ENCODE assay signal across 12 mouse cellular contexts in the genomic region with DNA sequence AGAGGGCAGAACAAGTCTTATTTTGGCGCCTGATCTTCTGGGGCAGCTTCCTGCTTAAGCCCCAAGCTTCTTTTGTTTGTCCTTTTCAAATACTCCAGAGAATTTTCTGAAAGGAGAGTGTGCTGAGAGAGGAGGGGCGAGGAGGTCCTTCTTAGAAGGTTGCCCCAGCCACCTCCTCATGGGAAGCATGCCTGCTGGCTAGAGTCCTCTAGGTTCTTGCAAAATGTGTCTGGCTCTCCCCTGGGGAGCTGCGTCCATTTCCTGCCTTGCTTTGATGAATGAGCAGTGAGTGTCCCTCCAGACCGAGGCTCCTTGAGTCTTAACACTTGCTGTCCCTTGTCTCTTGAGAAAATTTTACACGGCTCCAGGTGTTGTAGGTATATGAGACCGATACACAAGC. TPM values are rescaled to one million over a fixed set of nuclear protein-coding genes. Genes with fewer than 3 reads are reported as not detected.
DNase-seq lines count a peak whose midpoint lies in the region; ATAC-seq lines count a peak whose summit lies in the region.
"Had no signal": no experiment of that assay in that cellular context is flagged by ENCODE, and none has a peak within 500 bp of the region (broad histone marks: within the 10 kb centered on the region; RNA-seq: fewer than 3 reads in every experiment).

No protein-coding gene starts in this region.

- H3K36me3 ChIP-seq in heart, embryonic 16.5 days (ENCODE audit: control insufficient read depth, insufficient read depth) = no peaks in the 10 kb centered on the region
- H3K36me3 ChIP-seq in hindbrain, embryonic 14.5 days (replicated peaks; ENCODE audit: control insufficient read depth, insufficient read depth) = no peaks in the 10 kb centered on the region
- H3K36me3 ChIP-seq: midbrain, embryonic 13.5 days had no signal

- H3K9me3 ChIP-seq in heart, embryonic 16.5 days (replicated peaks; ENCODE audit: control insufficient read depth, low read length) = no peaks in the 10 kb centered on the region
- H3K9me3 ChIP-seq in hindbrain, embryonic 14.5 days (ENCODE audit: control insufficient read depth, low read length) = no peaks in the 10 kb centered on the region
- H3K9me3 ChIP-seq: midbrain, embryonic 13.5 days had no signal

- ATAC-seq in heart, embryonic 16.5 days (replicated peaks; ENCODE audit: extremely low read depth, insufficient read depth, low FRiP score) = no peak
- ATAC-seq in hindbrain, embryonic 14.5 days (ENCODE audit: low FRiP score) = no peak
- ATAC-seq: hindbrain, postnatal 0 days; midbrain, embryonic 13.5 days had no signal

- H3K4me1 ChIP-seq in heart, embryonic 16.5 days (ENCODE audit: control insufficient read depth, insufficient read depth, low read length) = peaks cover 8% of the 10 kb centered on the region
- peaks cover 7% of the 10 kb centered on the region; the same call in 1 of the 2 replicates for H3K4me1 ChIP-seq in hindbrain, embryonic 14.5 days (replicated peaks; ENCODE audit: control insufficient read depth, insufficient read depth, low read length)

- DNase-seq in adrenal gland, adult 2 months = peak; percentile 68
- DNase-seq in adrenal gland, adult 18-20 months (ENCODE audit: low spot score in 2 of 2) = no peak
- DNase-seq in left cerebral cortex, postnatal 4 days = peak; percentile 28
- no peak for DNase-seq in left cerebral cortex, adult 18-20 months (ENCODE audit: low spot score in 2 of 2)
- DNase-seq in lung, postnatal 36 days = peak; percentile 84
- no peak for DNase-seq in hindbrain, embryonic 14.5 days (ENCODE audit: low spot score)
- no peak for DNase-seq in T-cell, adult 2 months (ENCODE audit: low spot score)
- DNase-seq: cerebellum, adult 9-10 months had no signal

- 0 out of 2 replicates have a peak overlapping the region, but pooled peaks have one; percentile 40 for H3K27ac ChIP-seq in heart, embryonic 16.5 days (ENCODE audit: low read length)
- no peak overlapping the region for H3K27ac ChIP-seq in hindbrain, embryonic 14.5 days
- H3K27ac ChIP-seq: hindbrain, postnatal 0 days; midbrain, embryonic 13.5 days had no signal

- H3K4me2 ChIP-seq in heart, embryonic 16.5 days (ENCODE audit: low read depth, low read length) = no peak overlapping the region
- H3K4me2 ChIP-seq in hindbrain, embryonic 14.5 days (replicated peaks) = no peak overlapping the region
- H3K4me2 ChIP-seq: midbrain, embryonic 13.5 days had no signal

- H3K9ac ChIP-seq in heart, embryonic 16.5 days (ENCODE audit: low read length) = no peak overlapping the region
- no peak overlapping the region for H3K9ac ChIP-seq in hindbrain, embryonic 14.5 days
- H3K9ac ChIP-seq: midbrain, embryonic 13.5 days had no signal

- H3K4me3 ChIP-seq in heart, embryonic 16.5 days (ENCODE audit: low read length) = no peak overlapping the region
- H3K4me3 ChIP-seq in hindbrain, embryonic 14.5 days (replicated peaks; ENCODE audit: low read length) = no peak overlapping the region
- H3K4me3 ChIP-seq: midbrain, embryonic 13.5 days had no signal

- WGBS in heart, embryonic 16.5 days = 44% methylated on average over 6 of the region's 6 CpGs
- WGBS in hindbrain, embryonic 14.5 days = 53% methylated on average over 6 of the region's 6 CpGs

- intact Hi-C loops in left cerebral cortex, postnatal 4 days (cut with DNase I) = no loop called here

- no peaks in the 10 kb centered on the region for H3K27me3 ChIP-seq in heart, embryonic 16.5 days (ENCODE audit: control insufficient read depth, insufficient read depth, low read length)
- H3K27me3 ChIP-seq in hindbrain, embryonic 14.5 days (ENCODE audit: control insufficient read depth, insufficient read depth, low read length) = no peaks in the 10 kb centered on the region
- H3K27me3 ChIP-seq: midbrain, embryonic 13.5 days had no signal

RNA-seq across cellular contexts. Expression of a gene that starts 11.1 kb away (rescaled TPM):
- total RNA-seq in adrenal gland, adult 2 months (2021) = 10 to 100 TPM; 27.4 to 35.9 TPM
- polyA plus RNA-seq in adrenal gland, adult 2 months (2012; rRNA removed) = 25.8 and 38.6 TPM in 2 replicates
- total RNA-seq in adrenal gland, adult 18-20 months (2021) = 10 to 100 TPM; 19.1 to 30.6 TPM
- 10 to 100 TPM; 46.4 to 49.1 TPM for total RNA-seq in left cerebral cortex, postnatal 4 days (2021)
- total RNA-seq in left cerebral cortex, adult 18-20 months (2021) = 10 to 100 TPM; 65.6 to 72.9 TPM
- polyA plus RNA-seq in heart, embryonic 16.5 days (2015; fragmentation: Nextera tagmentation; extraction: Ambion mirVana) = 26.9 and 27.4 TPM in 2 replicates
- polyA plus RNA-seq in hindbrain, embryonic 14.5 days (2014; fragmentation: Nextera tagmentation; extraction: Ambion mirVana) = 32.6 and 37.3 TPM in 2 replicates

RNA-seq across cellular contexts. Expression of a gene that starts 17.2 kb away (rescaled TPM):
- not detected for total RNA-seq in adrenal gland, adult 2 months (2021)
- polyA plus RNA-seq in adrenal gland, adult 2 months (2012; rRNA removed) = 0.13 and 0.45 TPM in 2 replicates
- not detected for total RNA-seq in adrenal gland, adult 18-20 months (2021)
- total RNA-seq in left cerebral cortex, postnatal 4 days (2021) = 1 to 10 TPM in 1 of 2 experiments, under 1 TPM in 1; 0.66 to 1.9 TPM
- 1 to 10 TPM; 1.3 TPM for total RNA-seq in left cerebral cortex, adult 18-20 months (2021)
- 0.20 TPM in 1 of 2 replicates, not detected in the other for polyA plus RNA-seq in heart, embryonic 16.5 days (2015; fragmentation: Nextera tagmentation; extraction: Ambion mirVana)
- 0.73 and 1.7 TPM in 2 replicates for polyA plus RNA-seq in hindbrain, embryonic 14.5 days (2014; fragmentation: Nextera tagmentation; extraction: Ambion mirVana)
- polyA plus RNA-seq: limb, embryonic 11.5 days had no signal

Comparison
In these comparisons a context has a peak if more than half of its experiments do, and no peak if none do; other contexts are left out.
1. DNase-seq: peak in adrenal gland, adult 2 months (single experiment), left cerebral cortex, postnatal 4 days (single experiment) and lung, postnatal 36 days (single experiment); none in adrenal gland, adult 18-20 months (0 of 2), left cerebral cortex, adult 18-20 months (0 of 2), hindbrain, embryonic 14.5 days (single experiment) and T-cell, adult 2 months (single experiment).